Mouse (Mus musculus): ENCODE data around the gene Mllt11. TPM values are rescaled to one million over a fixed set of nuclear protein-coding genes. Genes with fewer than 3 reads are reported as not detected.

Gene Mllt11
- 2.3 TPM for polyA plus RNA-seq (2014; fragmentation: Illumina TruSeq; extraction: RNeasy Lipid Tissue Mini Kit (QIAGEN cat#74804); ENCODE audit: low read depth, low replicate concordance)

DNA sequence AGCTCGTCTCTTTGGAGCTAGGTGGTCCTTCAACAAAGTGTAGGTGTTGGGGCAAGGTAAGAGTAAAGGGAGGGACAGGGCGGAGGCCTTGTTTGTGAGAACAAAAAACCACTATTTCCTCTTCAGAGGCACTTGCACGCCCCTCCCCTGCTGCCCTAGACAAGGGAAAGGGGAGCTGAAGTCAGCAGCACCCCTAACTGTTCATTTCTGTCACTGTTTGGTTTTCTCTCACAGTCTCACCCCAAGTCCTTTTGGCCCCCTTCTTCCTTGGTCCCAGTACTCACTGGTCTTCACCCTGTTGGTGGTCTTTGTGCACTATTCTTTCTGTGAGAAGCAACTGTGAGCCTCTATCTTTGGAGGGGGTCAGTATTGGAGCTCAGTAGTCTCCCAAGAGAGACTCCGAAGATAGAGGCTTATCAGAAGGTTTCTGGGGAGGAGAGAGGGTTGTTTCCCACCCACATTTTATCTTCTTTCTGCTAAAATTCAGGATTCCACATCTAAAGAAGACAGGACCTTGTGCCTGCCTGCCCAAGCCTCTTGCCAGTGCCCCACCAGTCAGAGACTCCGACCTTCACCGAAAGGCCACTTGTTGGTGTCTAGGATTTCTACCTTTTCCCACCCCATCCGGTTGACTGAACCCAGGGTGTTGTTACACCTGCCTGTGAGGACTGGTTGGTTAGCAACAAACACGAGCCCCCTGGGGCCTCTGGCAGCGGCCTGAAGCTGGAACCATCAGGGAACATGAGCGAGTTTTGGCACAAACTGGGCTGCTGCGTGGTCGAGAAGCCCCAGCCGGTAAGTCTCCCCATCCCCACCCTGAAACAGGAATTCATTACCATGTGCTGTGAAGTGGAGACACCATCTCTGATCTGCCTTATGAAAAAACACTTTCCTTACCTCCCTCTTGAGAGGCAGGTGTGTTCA lies at the start of gene Mllt11:
Gene Mllt11, minus strand, starts transcription at position 874 of the 924 bp plus-strand sequence.

DNA sequence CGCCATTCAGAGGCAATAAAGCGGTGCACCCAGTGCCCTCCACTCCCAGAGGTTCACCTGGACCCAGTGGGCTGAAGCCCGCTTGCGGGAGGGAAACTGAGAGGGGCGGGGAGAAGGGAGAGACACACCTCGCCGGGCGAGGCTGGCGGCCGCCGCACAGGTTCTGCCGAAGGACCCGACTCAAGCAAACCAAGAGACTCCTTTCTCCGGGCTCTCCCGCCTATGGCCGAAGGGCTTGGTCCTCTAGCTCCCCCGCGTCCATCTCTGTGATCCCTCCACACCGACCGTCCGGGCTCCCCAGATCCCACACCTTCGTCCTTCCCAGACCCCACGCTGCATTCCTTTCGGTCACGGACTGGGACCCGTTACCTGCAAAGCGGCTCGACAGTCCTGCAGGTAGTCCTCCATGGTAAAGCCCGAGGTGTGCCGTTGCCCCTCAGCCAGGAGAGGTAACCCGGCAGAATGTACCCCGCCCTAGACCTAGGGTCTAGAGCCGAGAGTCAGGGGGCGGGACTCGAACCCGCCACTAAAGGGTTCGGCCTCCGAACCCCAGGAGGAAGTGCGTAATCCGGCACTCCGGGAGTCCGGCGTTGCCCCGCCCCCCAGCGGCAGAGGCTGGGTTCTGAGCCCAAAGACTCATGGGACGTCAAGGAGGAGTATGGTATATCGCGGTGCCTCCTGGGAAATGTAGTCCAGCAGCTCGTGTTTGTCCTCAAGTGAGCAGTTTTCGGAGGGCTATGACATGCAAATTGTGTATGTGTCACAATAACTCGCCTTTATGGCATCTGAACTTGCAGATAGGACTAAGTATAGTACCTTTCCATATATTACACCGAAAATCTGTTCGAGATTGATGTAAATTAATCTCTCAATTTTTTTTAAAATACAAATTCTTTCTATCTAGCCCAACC lies 49.5 kb upstream of the Mllt11 start, which contains the start of the genes Mindy1 and Prune1:
Gene Mindy1, plus strand, starts transcription at position 130 of the 911 bp plus-strand sequence.
Gene Prune1, minus strand, starts transcription at position 861 of the 911 bp plus-strand sequence.

DNA sequence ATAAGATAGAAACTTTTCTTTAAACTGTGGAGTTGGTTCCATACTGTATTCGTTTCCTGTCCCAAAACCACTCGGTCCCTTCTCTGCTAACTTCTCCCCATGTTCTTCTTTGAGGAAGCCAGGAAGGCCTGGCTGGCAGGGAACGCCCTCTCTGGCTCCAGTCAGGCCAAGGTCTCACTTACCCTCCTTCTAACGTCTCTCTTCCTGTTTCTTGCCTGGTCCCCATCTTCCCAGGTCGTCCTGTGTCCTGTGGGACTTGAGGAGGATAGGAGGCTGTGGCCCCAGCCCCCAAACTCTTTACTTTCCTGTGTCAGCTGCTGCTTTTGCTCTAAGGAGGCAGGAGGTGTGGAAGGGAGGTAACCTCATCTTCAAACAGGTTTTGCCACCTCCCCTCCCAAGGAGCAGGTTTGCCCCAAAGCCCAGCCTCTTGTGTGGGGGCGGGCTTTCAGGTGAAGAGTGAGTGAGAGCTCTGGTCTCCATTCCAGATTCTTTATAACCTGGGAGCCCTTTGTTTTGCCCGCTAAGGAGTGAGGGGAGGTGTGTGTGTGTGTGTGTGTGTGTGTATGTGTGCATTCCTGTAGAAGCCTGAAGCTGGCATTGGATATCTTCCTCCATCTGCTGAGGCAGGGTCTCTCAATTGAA lies 18.9 kb upstream of the Mllt11 start, which contains the start of gene Bnipl:
Gene Bnipl, minus strand, starts transcription at position 411 of the 642 bp plus-strand sequence.

DNA sequence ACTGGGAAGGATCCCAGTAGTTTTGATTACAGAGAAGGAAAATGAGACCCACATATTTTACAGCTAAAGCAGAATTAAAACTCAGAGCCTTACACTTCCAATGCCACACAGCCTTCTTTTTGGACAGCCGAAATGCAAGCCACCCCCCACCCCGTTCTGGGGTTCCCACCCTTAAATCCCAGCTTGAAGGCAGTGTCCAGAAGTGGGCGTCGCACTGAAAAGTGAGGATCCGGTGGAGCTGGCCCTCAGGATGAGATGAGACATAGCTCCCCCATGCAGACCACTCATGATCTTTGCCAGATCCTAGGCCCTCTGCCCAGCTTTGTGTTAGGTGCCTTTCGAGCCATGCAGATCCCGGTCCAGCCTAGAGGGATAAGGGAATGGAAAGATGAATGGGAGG lies 9.5 kb upstream of the Mllt11 start, which contains the start of gene Gm128:
Gene Gm128, minus strand, starts transcription at position 101 of the 400 bp plus-strand sequence.

DNA sequence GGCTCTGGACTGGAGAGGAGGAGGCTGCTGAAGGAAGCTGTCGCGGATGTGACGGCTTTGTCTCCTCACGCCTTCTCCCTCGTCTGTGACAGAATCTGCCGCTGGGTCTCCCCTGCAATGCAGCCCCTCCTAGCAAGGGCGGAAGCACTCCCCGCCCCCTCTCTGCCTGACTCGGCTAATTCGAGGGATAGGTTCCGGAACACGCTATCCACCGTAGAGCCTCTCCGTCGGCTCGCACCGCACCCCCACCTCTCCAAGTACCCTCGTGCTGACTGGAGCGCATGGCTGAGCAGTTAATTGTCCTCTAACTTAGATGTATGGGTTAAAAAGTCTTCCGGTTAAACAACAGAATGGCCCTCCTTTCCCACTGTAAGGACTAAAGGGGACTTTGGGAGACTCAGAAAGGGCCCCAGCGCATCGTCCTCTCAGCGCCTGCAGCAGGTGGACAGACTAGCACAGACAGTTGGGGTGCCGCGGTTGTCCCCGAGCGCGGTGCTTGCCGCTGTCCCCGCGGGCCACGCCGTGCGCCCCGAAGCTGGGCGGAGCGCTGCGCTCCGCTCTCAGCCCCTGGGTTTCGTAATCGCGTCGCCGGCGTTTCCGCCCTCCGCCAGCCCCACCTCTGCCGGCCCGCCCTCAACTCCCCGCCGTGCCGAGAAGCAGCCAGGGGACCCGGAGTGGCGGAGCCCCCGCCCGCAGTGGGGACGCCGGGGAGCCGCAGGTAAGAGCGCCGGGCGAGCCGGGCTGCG lies 3.6 kb downstream of the Mllt11 start, which contains the start of gene Cdc42se1:
Gene Cdc42se1, plus strand, starts transcription at position 585 of the 746 bp plus-strand sequence.

DNA sequence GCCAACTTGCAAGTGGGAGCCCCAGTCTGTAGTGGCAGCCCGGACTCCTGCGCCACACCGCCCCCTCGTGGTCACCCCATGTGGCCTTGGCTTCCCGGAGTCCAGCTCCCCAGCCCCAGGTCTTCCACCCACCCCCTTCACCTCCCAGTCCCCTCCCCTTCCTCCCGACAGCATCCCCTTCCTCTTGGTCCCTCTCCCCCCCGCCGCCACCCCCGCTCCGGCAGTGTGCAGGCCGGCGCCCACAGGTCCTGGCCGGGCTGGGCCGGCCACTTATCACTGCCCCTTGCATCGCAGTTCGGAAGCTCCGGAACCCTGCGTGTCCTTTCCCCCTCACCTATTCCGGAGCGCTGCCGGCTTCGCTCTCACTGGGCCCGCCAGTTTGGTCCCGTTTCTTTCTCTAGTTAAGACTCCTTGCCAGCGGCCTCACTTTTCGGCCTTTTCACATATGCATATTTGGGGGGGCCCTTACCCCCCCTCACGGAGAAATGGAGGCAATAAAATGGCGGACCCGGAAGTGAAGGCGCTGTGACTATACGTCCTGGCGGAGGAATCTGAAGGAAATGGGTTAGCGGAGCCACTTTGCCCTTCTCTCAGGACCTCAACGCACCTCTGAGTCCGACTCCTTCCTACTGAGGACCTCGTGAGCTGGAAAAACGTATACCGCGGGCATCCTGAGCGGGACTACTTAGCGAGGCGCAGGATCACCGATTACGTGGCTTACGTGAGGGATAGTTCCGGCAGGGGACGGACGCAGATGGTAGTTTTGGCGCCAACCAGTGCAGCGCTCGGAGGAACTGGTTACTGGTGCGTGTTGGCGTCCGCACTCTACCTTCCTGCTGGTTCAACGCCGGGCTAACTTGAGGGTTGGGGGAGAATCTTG lies 14.5 kb downstream of the Mllt11 start, which contains the start of gene Gabpb2:
Gene Gabpb2, minus strand, starts transcription at position 662 of the 880 bp plus-strand sequence.

Other genes with a start within 250 kb of the Mllt11 start
- gene Zfp687, start 216.7 kb downstream of the Mllt11 start, polyA plus RNA-seq (2014; fragmentation: Illumina TruSeq; extraction: RNeasy Lipid Tissue Mini Kit (QIAGEN cat#74804); ENCODE audit: low read depth, low replicate concordance): 1.3 TPM
- 14.5 TPM for gene Psmd4, start 189.6 kb downstream of the Mllt11 start, polyA plus RNA-seq (2014; fragmentation: Illumina TruSeq; extraction: RNeasy Lipid Tissue Mini Kit (QIAGEN cat#74804); ENCODE audit: low read depth, low replicate concordance)
- gene Pip5k1a, start 125.2 kb downstream of the Mllt11 start, polyA plus RNA-seq (2014; fragmentation: Illumina TruSeq; extraction: RNeasy Lipid Tissue Mini Kit (QIAGEN cat#74804); ENCODE audit: low read depth, low replicate concordance): 5.5 TPM
- 4.8 TPM for gene Vps72, start 121.1 kb downstream of the Mllt11 start, polyA plus RNA-seq (2014; fragmentation: Illumina TruSeq; extraction: RNeasy Lipid Tissue Mini Kit (QIAGEN cat#74804); ENCODE audit: low read depth, low replicate concordance)
- gene Tmod4, start 107.7 kb downstream of the Mllt11 start, polyA plus RNA-seq (2014; fragmentation: Illumina TruSeq; extraction: RNeasy Lipid Tissue Mini Kit (QIAGEN cat#74804); ENCODE audit: low read depth, low replicate concordance): not detected
- gene Scnm1, start 98.2 kb downstream of the Mllt11 start, polyA plus RNA-seq (2014; fragmentation: Illumina TruSeq; extraction: RNeasy Lipid Tissue Mini Kit (QIAGEN cat#74804); ENCODE audit: low read depth, low replicate concordance): 11.2 TPM
- gene Lysmd1, start 98.1 kb downstream of the Mllt11 start, polyA plus RNA-seq (2014; fragmentation: Illumina TruSeq; extraction: RNeasy Lipid Tissue Mini Kit (QIAGEN cat#74804); ENCODE audit: low read depth, low replicate concordance): 2.8 TPM
- not detected for gene Tnfaip8l2, start 89.8 kb downstream of the Mllt11 start, polyA plus RNA-seq (2014; fragmentation: Illumina TruSeq; extraction: RNeasy Lipid Tissue Mini Kit (QIAGEN cat#74804); ENCODE audit: low read depth, low replicate concordance)
- 0.32 TPM for gene Sema6c, start 71.7 kb downstream of the Mllt11 start, polyA plus RNA-seq (2014; fragmentation: Illumina TruSeq; extraction: RNeasy Lipid Tissue Mini Kit (QIAGEN cat#74804); ENCODE audit: low read depth, low replicate concordance)
- gene Gabpb2, start 14.3 kb downstream of the Mllt11 start, polyA plus RNA-seq (2014; fragmentation: Illumina TruSeq; extraction: RNeasy Lipid Tissue Mini Kit (QIAGEN cat#74804); ENCODE audit: low read depth, low replicate concordance): 11.3 TPM
- gene Cdc42se1, start 3.4 kb downstream of the Mllt11 start, polyA plus RNA-seq (2014; fragmentation: Illumina TruSeq; extraction: RNeasy Lipid Tissue Mini Kit (QIAGEN cat#74804); ENCODE audit: low read depth, low replicate concordance): 5.0 TPM
- gene Gm128, start 9.4 kb upstream of the Mllt11 start, polyA plus RNA-seq (2014; fragmentation: Illumina TruSeq; extraction: RNeasy Lipid Tissue Mini Kit (QIAGEN cat#74804); ENCODE audit: low read depth, low replicate concordance): not detected
- gene Bnipl, start 19.0 kb upstream of the Mllt11 start, polyA plus RNA-seq (2014; fragmentation: Illumina TruSeq; extraction: RNeasy Lipid Tissue Mini Kit (QIAGEN cat#74804); ENCODE audit: low read depth, low replicate concordance): not detected
- gene Mindy1, start 49.2 kb upstream of the Mllt11 start, polyA plus RNA-seq (2014; fragmentation: Illumina TruSeq; extraction: RNeasy Lipid Tissue Mini Kit (QIAGEN cat#74804); ENCODE audit: low read depth, low replicate concordance): 110 TPM
- 5.4 TPM for gene Prune1, start 49.9 kb upstream of the Mllt11 start, polyA plus RNA-seq (2014; fragmentation: Illumina TruSeq; extraction: RNeasy Lipid Tissue Mini Kit (QIAGEN cat#74804); ENCODE audit: low read depth, low replicate concordance)
- gene Anxa9, start 75.0 kb upstream of the Mllt11 start, polyA plus RNA-seq (2014; fragmentation: Illumina TruSeq; extraction: RNeasy Lipid Tissue Mini Kit (QIAGEN cat#74804); ENCODE audit: low read depth, low replicate concordance): 0.26 TPM
- gene Cers2, start 82.6 kb upstream of the Mllt11 start, polyA plus RNA-seq (2014; fragmentation: Illumina TruSeq; extraction: RNeasy Lipid Tissue Mini Kit (QIAGEN cat#74804); ENCODE audit: low read depth, low replicate concordance): 417 TPM
- 9.3 TPM for gene Setdb1, start 125.0 kb upstream of the Mllt11 start, polyA plus RNA-seq (2014; fragmentation: Illumina TruSeq; extraction: RNeasy Lipid Tissue Mini Kit (QIAGEN cat#74804); ENCODE audit: low read depth, low replicate concordance)
- gene 4930558C23Rik, start 170.7 kb upstream of the Mllt11 start, polyA plus RNA-seq (2014; fragmentation: Illumina TruSeq; extraction: RNeasy Lipid Tissue Mini Kit (QIAGEN cat#74804); ENCODE audit: low read depth, low replicate concordance): not detected
- 23.7 TPM for gene Arnt, start 202.2 kb upstream of the Mllt11 start, polyA plus RNA-seq (2014; fragmentation: Illumina TruSeq; extraction: RNeasy Lipid Tissue Mini Kit (QIAGEN cat#74804); ENCODE audit: low read depth, low replicate concordance)

Data from liver, adult 10 weeks (tissue).